Mouse (Mus musculus) MEL (cell line): ENCODE measurements at regions not wholly inside any gene's neighbourhood (a gene's known extent, or its start where the extent isn't known, plus 50 kb on each side); places are given as distances from the start of the nearest gene placed in this dataset.

Experiments used
- DNase-seq: peaks from one replicate; pipeline ENCODE4 v3.0.0; 2011; ENCODE audit warnings: low read depth, low spot score
- H3K27ac ChIP-seq: 2 replicates; pipeline ENCODE4 v1.5.1; 2012; ENCODE audit warnings: low read depth, mild to moderate bottlenecking, control low read depth, low read length, moderate library complexity; ENCODE audit not compliant: control insufficient read depth
- H3K27me3 ChIP-seq, 2 experiments: fragments of 150-350 bp in 1 of 2; sonication (generic) in 1 of 2; 2 replicates each; pipeline ENCODE4 v1.6.1; 2012; ENCODE audit warnings: low read length in 2 of 2, mild to moderate bottlenecking in 2 of 2, improper control_type of control experiment in 1 of 2, moderate library complexity in 1 of 2; ENCODE audit not compliant: insufficient read depth in 2 of 2, control insufficient read depth in 1 of 2
- H3K36me3 ChIP-seq, 2 experiments: 2 replicates each; pipeline ENCODE4 v1.6.1; 2012 to 2014; ENCODE audit warnings: low read length in 2 of 2, improper control_type of control experiment in 1 of 2, inconsistent platforms in 1 of 2, mild to moderate bottlenecking in 1 of 2; ENCODE audit not compliant: insufficient read depth in 2 of 2, control insufficient read depth in 1 of 2
- H3K4me1 ChIP-seq, 2 experiments: fragments of 150-350 bp in 1 of 2; sonication (generic) in 1 of 2; 2 replicates each; pipeline ENCODE4 v1.6.1; 2012; ENCODE audit warnings: low read length in 2 of 2, improper control_type of control experiment in 1 of 2, mild to moderate bottlenecking in 1 of 2; ENCODE audit not compliant: insufficient read depth in 2 of 2, control insufficient read depth in 1 of 2
- H3K4me3 ChIP-seq, 2 experiments: fragments of 150-350 bp in 1 of 2; sonication (generic) in 1 of 2; 2 replicates each; pipeline ENCODE4 v1.5.1; 2012; ENCODE audit warnings: low read depth in 2 of 2, low read length in 2 of 2, mild to moderate bottlenecking in 2 of 2, moderate library complexity in 2 of 2, control low read depth in 1 of 2, improper control_type of control experiment in 1 of 2; ENCODE audit not compliant: control insufficient read depth in 1 of 2, insufficient read depth in 1 of 2
- H3K79me2 ChIP-seq: 2 replicates; pipeline ENCODE4 v1.6.1; 2012; ENCODE audit warnings: mild to moderate bottlenecking, low read length, moderate library complexity; ENCODE audit not compliant: control insufficient read depth, poor library complexity, insufficient read depth
- H3K9ac ChIP-seq: 2 replicates; pipeline ENCODE4 v1.6.1; 2012; ENCODE audit warnings: low read depth, mild to moderate bottlenecking, control low read depth, low read length, moderate library complexity; ENCODE audit not compliant: control insufficient read depth, poor library complexity, severe bottlenecking
- H3K9me3 ChIP-seq: fragments of 150-350 bp; sonication (generic); replicated peaks from 2 replicates; pipeline ENCODE4 v1.6.1; 2012; ENCODE audit warnings: mild to moderate bottlenecking, low read length, improper control_type of control experiment, moderate library complexity; ENCODE audit not compliant: insufficient read depth
- BHLHE40 ChIP-seq: IDR thresholded peaks from 2 replicates; pipeline ENCODE4 v1.6.1; 2012; ENCODE audit warnings: low read depth, mild to moderate bottlenecking, inconsistent platforms, low read length, improper control_type of control experiment, borderline replicate concordance
- CHD1 ChIP-seq: IDR thresholded peaks from 2 replicates; pipeline ENCODE4 v1.6.1; 2012; ENCODE audit warnings: low read depth, mild to moderate bottlenecking, inconsistent platforms, low read length, improper control_type of control experiment
- CTCF ChIP-seq, 3 experiments: IDR thresholded peaks in 2 of 3; conservative IDR thresholded peaks in 1 of 3; 2 replicates each; pipeline ENCODE4 v1.5.1; 2011 to 2012; ENCODE audit warnings: low read length in 3 of 3, low read depth in 2 of 3, mild to moderate bottlenecking in 2 of 3, improper control_type of control experiment in 1 of 3, inconsistent platforms in 1 of 3, mixed read lengths in 1 of 3, moderate library complexity in 1 of 3; ENCODE audit not compliant: control insufficient read depth in 1 of 3, insufficient read depth in 1 of 3, poor library complexity in 1 of 3, severe bottlenecking in 1 of 3
- E2F4 ChIP-seq: IDR thresholded peaks from 2 replicates; pipeline ENCODE4 v1.6.1; 2011; ENCODE audit warnings: low read depth, low read length, improper control_type of control experiment, borderline replicate concordance
- ELF1 ChIP-seq: IDR thresholded peaks from 2 replicates; pipeline ENCODE4 v1.6.1; 2014; ENCODE audit warnings: low read depth, mild to moderate bottlenecking, inconsistent platforms, low read length, improper control_type of control experiment, moderate library complexity
- EP300 ChIP-seq, 2 experiments: IDR thresholded peaks; 2 replicates each; pipeline ENCODE4 v1.6.1; 2011; ENCODE audit warnings: improper control_type of control experiment in 2 of 2, low read length in 2 of 2, low read depth in 1 of 2, mild to moderate bottlenecking in 1 of 2
- ETS1 ChIP-seq: IDR thresholded peaks from 2 replicates; pipeline ENCODE4 v1.6.1; 2012; ENCODE audit warnings: low read depth, mild to moderate bottlenecking, inconsistent platforms, low read length, improper control_type of control experiment, moderate library complexity
- GABPA ChIP-seq: IDR thresholded peaks from 2 replicates; pipeline ENCODE4 v1.6.1; 2012; ENCODE audit warnings: low read depth, mild to moderate bottlenecking, inconsistent platforms, low read length, improper control_type of control experiment, moderate library complexity
- GATA1 ChIP-seq: IDR thresholded peaks from 2 replicates; pipeline ENCODE4 v1.6.1; 2011; ENCODE audit warnings: low read depth, low read length, improper control_type of control experiment
- JUND ChIP-seq: IDR thresholded peaks from 2 replicates; pipeline ENCODE4 v1.6.1; 2011; ENCODE audit warnings: low read depth, mild to moderate bottlenecking, improper control_type of control experiment, low read length
- MAFK ChIP-seq: IDR thresholded peaks from 2 replicates; pipeline ENCODE4 v1.6.1; 2011; ENCODE audit warnings: low read depth, mild to moderate bottlenecking, low read length, improper control_type of control experiment, borderline replicate concordance
- MEF2A ChIP-seq: IDR thresholded peaks from 2 replicates; pipeline ENCODE4 v1.6.1; 2014; ENCODE audit warnings: low read depth, mild to moderate bottlenecking, inconsistent platforms, low read length, improper control_type of control experiment; ENCODE audit not compliant: poor library complexity, insufficient replicate concordance, severe bottlenecking; ENCODE audit errors: extremely low read depth
- MXI1 ChIP-seq: IDR thresholded peaks from 2 replicates; pipeline ENCODE4 v1.6.1; 2011; ENCODE audit warnings: mild to moderate bottlenecking, low read depth, low read length, improper control_type of control experiment
- MYC ChIP-seq: IDR thresholded peaks from 2 replicates; pipeline ENCODE4 v1.6.1; 2011; ENCODE audit warnings: low read depth, mild to moderate bottlenecking, low read length, improper control_type of control experiment, moderate library complexity
- POLR2AphosphoS2 ChIP-seq: IDR thresholded peaks from 2 replicates; pipeline ENCODE4 v1.6.1; 2011; ENCODE audit warnings: low read length, improper control_type of control experiment
- POLR2AphosphoS5 ChIP-seq: IDR thresholded peaks from 2 replicates; pipeline ENCODE4 v1.6.1; 2012; ENCODE audit warnings: low read depth, borderline replicate concordance, mild to moderate bottlenecking, inconsistent platforms, low read length, moderate library complexity, mixed read lengths
- RCOR1 ChIP-seq: IDR thresholded peaks from 2 replicates; pipeline ENCODE4 v1.6.1; 2012; ENCODE audit warnings: low read depth, mild to moderate bottlenecking, inconsistent platforms, low read length, improper control_type of control experiment
- SIN3A ChIP-seq: IDR thresholded peaks from 2 replicates; pipeline ENCODE4 v1.6.1; 2012; ENCODE audit warnings: low read length, improper control_type of control experiment, inconsistent platforms
- SMC3 ChIP-seq: IDR thresholded peaks from 2 replicates; pipeline ENCODE4 v1.6.1; 2011; ENCODE audit warnings: low read depth, low read length, improper control_type of control experiment
- UBTF ChIP-seq: IDR thresholded peaks from 2 replicates; pipeline ENCODE4 v1.6.1; 2012; ENCODE audit warnings: low read depth, mild to moderate bottlenecking, inconsistent platforms, low read length, improper control_type of control experiment, moderate library complexity, borderline replicate concordance; ENCODE audit not compliant: insufficient read depth
- USF1 ChIP-seq: IDR thresholded peaks from 2 replicates; pipeline ENCODE4 v1.6.1; 2014; ENCODE audit warnings: low read depth, mild to moderate bottlenecking, inconsistent platforms, low read length, improper control_type of control experiment, moderate library complexity
- USF2 ChIP-seq, 2 experiments: IDR thresholded peaks; 2 replicates each; pipeline ENCODE4 v1.6.1; 2011 to 2012; ENCODE audit warnings: improper control_type of control experiment in 2 of 2, low read length in 2 of 2, borderline replicate concordance in 1 of 2, inconsistent platforms in 1 of 2, low read depth in 1 of 2, mild to moderate bottlenecking in 1 of 2; ENCODE audit not compliant: insufficient read depth in 1 of 2
- ZMIZ1 ChIP-seq: IDR thresholded peaks from 2 replicates; pipeline ENCODE4 v1.6.1; 2012; ENCODE audit warnings: low read depth, mild to moderate bottlenecking, inconsistent platforms, low read length, improper control_type of control experiment, moderate library complexity

GRCm38 (mm10) chr1:91714266-91714665 lies 87.0 kb upstream of the Twist2 start:
- H3K4me3 ChIP-seq = no peak overlapping the region
- TF ChIP-seq E2F4 (no peak), SIN3A (no peak), POLR2AphosphoS5 (no peak), USF1 (no peak), POLR2AphosphoS2 (no peak), BHLHE40 (no peak), RCOR1 (no peak), MEF2A (no peak), CHD1 (no peak), ZMIZ1 (no peak)
- TF ChIP-seq, all 39 proteins: peak for 0
- H3K27ac ChIP-seq = no peak overlapping the region

GRCm38 (mm10) chr1:91715341-91715740 lies 85.9 kb upstream of the Twist2 start:
- no peak for DNase-seq
- Histone ChIP-seq H3K36me3 (no peaks in the 10 kb centered on the region), H3K27me3 (no peaks in the 10 kb centered on the region), H3K27ac (no peak overlapping the region), H3K4me1 (no peaks in the 10 kb centered on the region), H3K9me3 (no peaks in the 10 kb centered on the region)
- TF ChIP-seq E2F4 (no peak), MYC (no peak), GATA1 (no peak), ETS1 (no peak), MAFK (no peak), CTCF (IDR thresholded peaks at IDR 0.05 in 2 of 3, conservative IDR thresholded peaks at IDR 0.05 in 1 of 3; ENCODE audit: control insufficient read depth in 1 of 3, insufficient read depth in 1 of 3, low read depth in 2 of 3, low read length in 3 of 3, poor library complexity in 1 of 3, severe bottlenecking in 1 of 3) (no peak)
- TF ChIP-seq, all 39 proteins: peak for 0
- Histone ChIP-seq H3K4me3 (no peak overlapping the region), H3K79me2 (no peaks in the 10 kb centered on the region), H3K9ac (no peak overlapping the region)

More at GRCm38 (mm10) chr1:91714266-91714665, 87.0 kb upstream of the Twist2 start:
- Histone ChIP-seq H3K36me3 (no peaks in the 10 kb centered on the region), H3K9ac (no peak overlapping the region), H3K79me2 (no peaks in the 10 kb centered on the region), H3K4me1 (no peaks in the 10 kb centered on the region), H3K27me3 (no peaks in the 10 kb centered on the region), H3K9me3 (no peaks in the 10 kb centered on the region)
- no peak for DNase-seq

- no peaks in the 10 kb centered on the region for H3K36me3 ChIP-seq
- TF ChIP-seq CTCF (IDR thresholded peaks at IDR 0.05 in 2 of 3, conservative IDR thresholded peaks at IDR 0.05 in 1 of 3; ENCODE audit: control insufficient read depth in 1 of 3, insufficient read depth in 1 of 3, low read depth in 2 of 3, low read length in 3 of 3, poor library complexity in 1 of 3, severe bottlenecking in 1 of 3) (no peak), JUND (no peak), UBTF (no peak), USF2 (IDR thresholded peaks at IDR 0.05; ENCODE audit: borderline replicate concordance in 1 of 2, insufficient read depth in 1 of 2, low read depth in 1 of 2, low read length in 2 of 2) (no peak), SMC3 (no peak), EP300 (IDR thresholded peaks at IDR 0.05; ENCODE audit: low read depth in 1 of 2, low read length in 2 of 2) (no peak), E2F4 (no peak), RCOR1 (no peak), CHD1 (no peak), ELF1 (no peak), GATA1 (no peak), MXI1 (no peak), GABPA (no peak), MEF2A (no peak), USF1 (no peak)
- no peaks in the 10 kb centered on the region for H3K4me1 ChIP-seq
- H3K27me3 ChIP-seq = no peaks in the 10 kb centered on the region
- H3K79me2 ChIP-seq = no peaks in the 10 kb centered on the region
- no peak overlapping the region for H3K4me3 ChIP-seq
- no peak for DNase-seq
- no peaks in the 10 kb centered on the region for H3K9me3 ChIP-seq
- no peak overlapping the region for H3K9ac ChIP-seq
- no peak overlapping the region for H3K27ac ChIP-seq
Observed at GRCm38 (mm10) chr1:91715791-91716190, 85.5 kb upstream of the Twist2 start.
